Mouse (Mus musculus): ENCODE measurements around the gene Clk3.

GRCm38 (mm10) chr9:57739863-57740262 is 25.8 kb downstream of the Clk3 start:
- no peak for TF ChIP-seq CTCF (conservative IDR thresholded peaks at IDR 0.05; ENCODE audit: low read length)
- no peak for TF ChIP-seq POU5F1 (IDR thresholded peaks at IDR 0.05; ENCODE audit: borderline replicate concordance, low read length)

Data from E14TG2a.4 (cell line).